Mouse (Mus musculus) hindbrain, embryonic 13.5 days (tissue): ENCODE data around the gene 1190002N15Rik. TPM values are rescaled to one million over a fixed set of nuclear protein-coding genes. Genes with fewer than 3 reads are reported as not detected.

ENCODE experiments used
- ATAC-seq: fragments of 200-750 bp; cut with Nextera tagmentation; 2 replicates; pipeline ENCODE4 v1.8.0; 2017; ENCODE audit warnings: moderate TSS enrichment; ENCODE audit not compliant: low FRiP score
- H3K27ac ChIP-seq: fragments of 300-500 bp; sonication (generic); 2 replicates; pipeline ENCODE4 v1.5.1; 2015; ENCODE audit warnings: inconsistent platforms, mild to moderate bottlenecking, moderate library complexity
- H3K27me3 ChIP-seq: fragments of 300-500 bp; sonication (generic); 2 replicates; pipeline ENCODE4 v1.6.1; 2015; ENCODE audit warnings: mild to moderate bottlenecking, inconsistent platforms
- H3K36me3 ChIP-seq: fragments of 300-500 bp; sonication (generic); 2 replicates; pipeline ENCODE4 v1.6.1; 2015; ENCODE audit warnings: mild to moderate bottlenecking, inconsistent platforms
- H3K4me1 ChIP-seq: fragments of 300-500 bp; sonication (generic); replicated peaks from 2 replicates; pipeline ENCODE4 v1.6.1; 2015; ENCODE audit warnings: inconsistent platforms
- H3K4me2 ChIP-seq: fragments of 300-500 bp; sonication (generic); 2 replicates; pipeline ENCODE4 v1.6.1; 2015; ENCODE audit warnings: inconsistent platforms, mild to moderate bottlenecking, moderate library complexity
- H3K4me3 ChIP-seq: fragments of 300-500 bp; sonication (generic); 2 replicates; pipeline ENCODE4 v1.5.1; 2015; ENCODE audit warnings: mild to moderate bottlenecking, inconsistent platforms
- H3K9ac ChIP-seq: fragments of 300-500 bp; sonication (generic); 2 replicates; pipeline ENCODE4 v1.6.1; 2015; ENCODE audit warnings: mild to moderate bottlenecking, inconsistent platforms
- H3K9me3 ChIP-seq: fragments of 300-500 bp; sonication (generic); 2 replicates; pipeline ENCODE4 v1.6.1; 2016; ENCODE audit warnings: inconsistent platforms
- WGBS: fragments of 180-500 bp; shearing (Covaris S2); methylation state at CpG from one replicate; pipeline ENCODE4 v1.1.7; 2015; 5-methylcytosine and 5-hydroxymethylcytosine counted together
- polyA plus RNA-seq: library from polyadenylated mRNA; unstranded; fragments of >200 nt; fragmentation: Nextera tagmentation; extraction: Ambion mirVana; gene quantifications from 2 replicates; pipeline ENCODE4 v1.2.1, GENCODE M21; 2015

Gene 1190002N15Rik
- polyA plus RNA-seq, 1 experiment from 2014 or later: 6.0 TPM

- Histone ChIP-seq H3K4me1 (peaks cover 26% of the 10 kb centered on the region), H3K9ac (no peak overlapping the region), H3K4me2 (peak overlapping the region; percentile 23; the same call in 1 of the 2 replicates), H3K27me3 (no peaks in the 10 kb centered on the region), H3K27ac (no peak overlapping the region), H3K9me3 (no peaks in the 10 kb centered on the region), H3K4me3 (no peak overlapping the region), H3K36me3 (no peaks in the 10 kb centered on the region)
- 53% methylated on average over 10 of the region's 10 CpGs for WGBS
- ATAC-seq: no peak
These were observed 2.6 kb upstream of the 1190002N15Rik start for GRCm38 (mm10) chr9:94540343-94541095.

- Histone ChIP-seq H3K4me3 (peak overlapping the region; percentile 82), H3K4me2 (peak overlapping the region; percentile 79), H3K4me1 (peaks cover 31% of the 10 kb centered on the region), H3K36me3 (no peaks in the 10 kb centered on the region), H3K9me3 (no peaks in the 10 kb centered on the region), H3K9ac (peak overlapping the region; percentile 88; the same call in 1 of the 2 replicates), H3K27me3 (no peaks in the 10 kb centered on the region), H3K27ac (no peak overlapping the region)
- no peak for ATAC-seq
- 25% methylated on average over 8 of the region's 8 CpGs for WGBS
These were observed 1.5 kb upstream of the 1190002N15Rik start for GRCm38 (mm10) chr9:94539346-94539865.

GRCm38 (mm10) chr9:94538823-94539143 is 902 bp upstream of the 1190002N15Rik start:
- Histone ChIP-seq H3K4me2 (peak overlapping the region; percentile 79), H3K4me3 (peak overlapping the region; percentile 82), H3K27me3 (no peaks in the 10 kb centered on the region), H3K4me1 (peaks cover 36% of the 10 kb centered on the region), H3K27ac (peak overlapping the region; percentile 96), H3K36me3 (no peaks in the 10 kb centered on the region), H3K9ac (peak overlapping the region; percentile 88), H3K9me3 (no peaks in the 10 kb centered on the region)
- WGBS: under 1% methylated on average over 22 of the region's 22 CpGs
- ATAC-seq: no peak; the same call in 1 of the 2 replicates

- Histone ChIP-seq H3K9ac (peak overlapping the region; percentile 88), H3K4me2 (peak overlapping the region; percentile 78), H3K9me3 (no peaks in the 10 kb centered on the region), H3K27ac (peak overlapping the region; percentile 96), H3K4me1 (peaks cover 39% of the 10 kb centered on the region), H3K27me3 (no peaks in the 10 kb centered on the region), H3K36me3 (no peaks in the 10 kb centered on the region), H3K4me3 (peak overlapping the region; percentile 82)
- WGBS: under 1% methylated on average over 101 of the region's 103 CpGs
- ATAC-seq: peak; percentile 69
These were observed 597 bp downstream of the 1190002N15Rik start for GRCm38 (mm10) chr9:94537051-94537917.

- Histone ChIP-seq H3K4me2 (peak overlapping the region; percentile 78), H3K27me3 (no peaks in the 10 kb centered on the region), H3K9me3 (no peaks in the 10 kb centered on the region), H3K27ac (peak overlapping the region; percentile 96), H3K4me3 (peak overlapping the region; percentile 82), H3K4me1 (peaks cover 42% of the 10 kb centered on the region), H3K36me3 (no peaks in the 10 kb centered on the region), H3K9ac (peak overlapping the region; percentile 88)
- under 1% methylated on average over 15 of the region's 15 CpGs for WGBS
- ATAC-seq: no peak
These were observed 1.5 kb downstream of the 1190002N15Rik start for GRCm38 (mm10) chr9:94536261-94536905.

- Histone ChIP-seq H3K36me3 (no peaks in the 10 kb centered on the region), H3K27me3 (no peaks in the 10 kb centered on the region), H3K27ac (no peak overlapping the region), H3K4me3 (peak overlapping the region; percentile 82), H3K9ac (no peak overlapping the region), H3K4me2 (peak overlapping the region; percentile 78), H3K9me3 (no peaks in the 10 kb centered on the region), H3K4me1 (peaks cover 44% of the 10 kb centered on the region)
- no peak for ATAC-seq
These were observed 3.1 kb downstream of the 1190002N15Rik start for GRCm38 (mm10) chr9:94534795-94535194.

- Histone ChIP-seq H3K9me3 (no peaks in the 10 kb centered on the region), H3K9ac (peak overlapping the region; percentile 55), H3K36me3 (no peaks in the 10 kb centered on the region), H3K4me1 (peaks cover 38% of the 10 kb centered on the region), H3K4me3 (peak overlapping the region; percentile 82), H3K27ac (no peak overlapping the region; the same call in 1 of the 2 replicates), H3K27me3 (no peaks in the 10 kb centered on the region), H3K4me2 (peak overlapping the region; percentile 52)
- no peak for ATAC-seq
- WGBS: 56% methylated on average over 2 of the region's 2 CpGs
These were observed 3.7 kb downstream of the 1190002N15Rik start for GRCm38 (mm10) chr9:94534226-94534625.

GRCm38 (mm10) chr9:94533641-94534040 is 4.2 kb downstream of the 1190002N15Rik start:
- no peak overlapping the region; the same call in 1 of the 2 replicates for H3K27ac ChIP-seq
- H3K36me3 ChIP-seq: no peaks in the 10 kb centered on the region
- peaks cover 33% of the 10 kb centered on the region for H3K4me1 ChIP-seq
- no peaks in the 10 kb centered on the region for H3K9me3 ChIP-seq
- no peaks in the 10 kb centered on the region for H3K27me3 ChIP-seq
- H3K4me3 ChIP-seq: peak overlapping the region; percentile 82
- H3K4me2 ChIP-seq: peak overlapping the region; percentile 52
- ATAC-seq: no peak
- 35% methylated on average over 4 of the region's 4 CpGs for WGBS
- peak overlapping the region; percentile 55; the same call in 1 of the 2 replicates for H3K9ac ChIP-seq

GRCm38 (mm10) chr9:94529987-94530386 is 7.9 kb downstream of the 1190002N15Rik start:
- Histone ChIP-seq H3K9me3 (no peaks in the 10 kb centered on the region), H3K4me2 (no peak overlapping the region), H3K9ac (no peak overlapping the region), H3K27me3 (no peaks in the 10 kb centered on the region), H3K4me1 (peaks cover 27% of the 10 kb centered on the region), H3K4me3 (no peak overlapping the region), H3K27ac (no peak overlapping the region), H3K36me3 (no peaks in the 10 kb centered on the region)
- no peak for ATAC-seq

- Histone ChIP-seq H3K4me1 (peaks cover 28% of the 10 kb centered on the region), H3K4me2 (no peak overlapping the region), H3K9ac (no peak overlapping the region), H3K4me3 (no peak overlapping the region), H3K27ac (no peak overlapping the region), H3K36me3 (no peaks in the 10 kb centered on the region), H3K9me3 (no peaks in the 10 kb centered on the region), H3K27me3 (no peaks in the 10 kb centered on the region)
- ATAC-seq: no peak
- WGBS: 64% methylated on average over 1 of the region's 1 CpGs
These were observed 8.6 kb downstream of the 1190002N15Rik start for GRCm38 (mm10) chr9:94529146-94529746.

GRCm38 (mm10) chr9:94526473-94526872 is 11.4 kb downstream of the 1190002N15Rik start:
- Histone ChIP-seq H3K4me1 (peaks cover 19% of the 10 kb centered on the region), H3K4me2 (no peak overlapping the region; the same call in 1 of the 2 replicates), H3K9ac (no peak overlapping the region), H3K27me3 (no peaks in the 10 kb centered on the region), H3K4me3 (no peak overlapping the region), H3K27ac (no peak overlapping the region), H3K36me3 (no peaks in the 10 kb centered on the region), H3K9me3 (no peaks in the 10 kb centered on the region)
- 41% methylated on average over 7 of the region's 7 CpGs for WGBS
- ATAC-seq: peak; percentile 73
